Mouse (Mus musculus) forebrain, embryonic 14.5 days (tissue): Measurements from ENCODE around the gene Sh3pxd2b. TPM values are rescaled to one million over a fixed set of nuclear protein-coding genes. Genes with fewer than 3 reads are reported as not detected.

Source experiments
- ATAC-seq: fragments of 200-750 bp; cut with Nextera tagmentation; 2 replicates; pipeline ENCODE4 v1.8.0; 2017; ENCODE audit warnings: mild to moderate bottlenecking, moderate library complexity
- DNase-seq: peaks from one replicate; pipeline ENCODE4 v3.0.0-alpha.2; 2015; ENCODE audit warnings: low spot score
- H3K27ac ChIP-seq: fragments of 300-500 bp; sonication (generic); 2 replicates; pipeline ENCODE4 v1.5.1; 2014; ENCODE audit warnings: low read depth, mild to moderate bottlenecking, control low read depth, low read length, moderate library complexity
- H3K27me3 ChIP-seq: fragments of 300-500 bp; sonication (generic); replicated peaks from 2 replicates; pipeline ENCODE4 v1.6.1; 2014; ENCODE audit warnings: low read length, control low read depth, mixed read lengths; ENCODE audit not compliant: control insufficient read depth, insufficient read depth
- H3K36me3 ChIP-seq: fragments of 300-500 bp; sonication (generic); 2 replicates; pipeline ENCODE4 v1.6.1; 2014; ENCODE audit warnings: low read length, control low read depth; ENCODE audit not compliant: control insufficient read depth, insufficient read depth
- H3K4me1 ChIP-seq: fragments of 300-500 bp; sonication (generic); 2 replicates; pipeline ENCODE4 v1.6.1; 2014; ENCODE audit warnings: antibody characterized with exemption, low read length, control low read depth; ENCODE audit not compliant: control insufficient read depth, insufficient read depth
- H3K4me2 ChIP-seq: fragments of 300-500 bp; sonication (generic); 2 replicates; pipeline ENCODE4 v1.6.1; 2014; ENCODE audit warnings: mild to moderate bottlenecking, control low read depth, low read length
- H3K4me3 ChIP-seq: fragments of 300-500 bp; sonication (generic); 2 replicates; pipeline ENCODE4 v1.5.1; 2014; ENCODE audit warnings: low read depth, low read length, control low read depth
- H3K9ac ChIP-seq: fragments of 300-500 bp; sonication (generic); 2 replicates; pipeline ENCODE4 v1.6.1; 2014; ENCODE audit warnings: mild to moderate bottlenecking, low read length, control low read depth, moderate library complexity
- H3K9me3 ChIP-seq: fragments of 300-500 bp; sonication (generic); replicated peaks from 2 replicates; pipeline ENCODE4 v1.6.1; 2016; ENCODE audit warnings: low read length, control low read depth, mixed read lengths; ENCODE audit not compliant: control insufficient read depth
- WGBS: fragments of 180-500 bp; shearing (Covaris S2); extraction: QIAGEN DNeasy Blood & Tissue Kit; methylation state at CpG from one replicate; pipeline ENCODE4 v1.1.7; 2014; 5-methylcytosine and 5-hydroxymethylcytosine counted together
- polyA plus RNA-seq: library from polyadenylated mRNA; unstranded; fragments of >200 nt; fragmentation: Nextera tagmentation; extraction: Ambion mirVana; gene quantifications from 2 replicates; pipeline ENCODE4 v1.2.1, GENCODE M21; 2014

Sh3pxd2b gene
- polyA plus RNA-seq, 1 experiment from 2014 or later = 13.4 TPM

DNA sequence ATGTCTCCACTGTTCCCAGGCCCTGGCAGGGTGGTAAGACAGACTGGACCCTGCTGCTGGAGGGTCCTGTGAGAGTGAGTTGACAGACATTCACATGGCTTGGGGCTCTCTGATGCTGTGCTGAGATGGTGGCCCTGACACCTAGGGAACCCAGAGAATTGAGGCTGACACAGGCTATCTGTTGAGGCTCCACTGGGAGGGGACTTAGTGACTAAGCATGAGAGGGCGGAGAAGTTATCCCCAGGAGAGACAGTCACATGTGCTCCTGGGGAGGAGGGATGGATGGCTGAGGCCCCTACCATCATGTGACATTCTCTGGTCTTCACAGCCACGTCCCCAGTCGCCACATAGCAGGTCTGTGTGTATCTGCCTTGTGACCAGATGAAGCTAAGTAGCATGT, 15.6 kb downstream of the Sh3pxd2b start:
- no peak overlapping the region for H3K4me2 ChIP-seq
- H3K4me3 ChIP-seq = no peak overlapping the region
- H3K9me3 ChIP-seq = no peaks in the 10 kb centered on the region
- 67% methylated on average over 3 of the region's 3 CpGs for WGBS
- peaks cover 15% of the 10 kb centered on the region for H3K4me1 ChIP-seq
- no peaks in the 10 kb centered on the region for H3K27me3 ChIP-seq
- peak overlapping the region; percentile 17; the same call in 1 of the 2 replicates for H3K9ac ChIP-seq
- H3K36me3 ChIP-seq = 0 out of 2 replicates have a peak, but pooled peaks cover 4% of the 10 kb centered on the region
- H3K27ac ChIP-seq = peak overlapping the region; percentile 68; the same call in 1 of the 2 replicates
- ATAC-seq (peak; percentile 21; the same call in 1 of the 2 replicates), DNase-seq (no peak)

- no peak overlapping the region for H3K4me2 ChIP-seq
- H3K4me1 ChIP-seq = peaks cover 15% of the 10 kb centered on the region
- peak overlapping the region; percentile 68; the same call in 1 of the 2 replicates for H3K27ac ChIP-seq
- peak overlapping the region; percentile 17; the same call in 1 of the 2 replicates for H3K9ac ChIP-seq
- H3K4me3 ChIP-seq = no peak overlapping the region
- DNase-seq (peak; percentile 84), ATAC-seq (peak; percentile 81)
- no peaks in the 10 kb centered on the region for H3K27me3 ChIP-seq
- 0 out of 2 replicates have a peak, but pooled peaks cover 4% of the 10 kb centered on the region for H3K36me3 ChIP-seq
- 30% methylated on average over 3 of the region's 3 CpGs for WGBS
- no peaks in the 10 kb centered on the region for H3K9me3 ChIP-seq
Observed at GRCm38 (mm10) chr11:32363610-32364220, 16.1 kb downstream of the Sh3pxd2b start.

- WGBS = 87% methylated on average over 7 of the region's 7 CpGs
- 0 out of 2 replicates have a peak, but pooled peaks cover 4% of the 10 kb centered on the region for H3K36me3 ChIP-seq
- H3K9me3 ChIP-seq = no peaks in the 10 kb centered on the region
- ATAC-seq = no peak
- H3K27ac ChIP-seq = no peak overlapping the region
- H3K4me1 ChIP-seq = peaks cover 15% of the 10 kb centered on the region
- no peak overlapping the region for H3K9ac ChIP-seq
- no peaks in the 10 kb centered on the region for H3K27me3 ChIP-seq
- no peak for DNase-seq
- H3K4me2 ChIP-seq = no peak overlapping the region
- no peak overlapping the region for H3K4me3 ChIP-seq
Observed at GRCm38 (mm10) chr11:32364375-32364774, 16.8 kb downstream of the Sh3pxd2b start.

GRCm38 (mm10) chr11:32365498-32365897, 17.9 kb downstream of the Sh3pxd2b start:
- peaks cover 15% of the 10 kb centered on the region for H3K4me1 ChIP-seq
- no peak overlapping the region for H3K27ac ChIP-seq
- no peak overlapping the region for H3K4me2 ChIP-seq
- ATAC-seq (no peak), DNase-seq (no peak)
- H3K9ac ChIP-seq = no peak overlapping the region
- no peaks in the 10 kb centered on the region for H3K9me3 ChIP-seq
- 0 out of 2 replicates have a peak, but pooled peaks cover 4% of the 10 kb centered on the region for H3K36me3 ChIP-seq
- WGBS = 90% methylated on average over 4 of the region's 4 CpGs
- H3K27me3 ChIP-seq = no peaks in the 10 kb centered on the region
- H3K4me3 ChIP-seq = no peak overlapping the region

- Histone ChIP-seq H3K27me3 (no peaks in the 10 kb centered on the region), H3K4me1 (peaks cover 15% of the 10 kb centered on the region), H3K4me2 (no peak overlapping the region), H3K4me3 (no peak overlapping the region), H3K9me3 (no peaks in the 10 kb centered on the region), H3K27ac (no peak overlapping the region), H3K36me3 (peaks cover 8% of the 10 kb centered on the region), H3K9ac (no peak overlapping the region)
- ATAC-seq = no peak
- DNase-seq = no peak
- WGBS = 88% methylated on average over 2 of the region's 2 CpGs
Observed at GRCm38 (mm10) chr11:32367056-32367455, 19.4 kb downstream of the Sh3pxd2b start.

DNA sequence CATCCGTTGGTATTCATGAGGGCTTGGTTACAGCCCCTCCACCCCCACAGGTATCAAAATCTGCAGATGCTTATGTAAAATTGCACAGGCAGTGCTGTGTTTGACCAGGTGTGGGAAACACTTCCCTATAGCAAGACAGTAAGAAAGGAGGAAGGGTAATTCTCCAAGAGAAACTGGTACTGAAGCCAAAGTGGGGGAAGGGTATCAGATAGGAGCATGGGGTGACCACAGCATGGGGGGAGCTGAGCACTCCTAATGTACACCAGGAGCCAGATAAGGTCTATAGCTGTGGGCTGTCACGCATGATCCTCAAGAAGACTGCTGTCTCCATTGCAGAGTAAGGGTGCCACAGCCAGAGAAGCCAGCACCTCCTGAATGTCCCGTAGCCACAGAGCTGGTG, 21.4 kb downstream of the Sh3pxd2b start:
- H3K27ac ChIP-seq = no peak overlapping the region
- H3K4me3 ChIP-seq = no peak overlapping the region
- H3K36me3 ChIP-seq = peaks cover 15% of the 10 kb centered on the region
- H3K9me3 ChIP-seq = no peaks in the 10 kb centered on the region
- ATAC-seq (no peak), DNase-seq (no peak)
- no peak overlapping the region for H3K4me2 ChIP-seq
- H3K27me3 ChIP-seq = no peaks in the 10 kb centered on the region
- no peak overlapping the region for H3K9ac ChIP-seq
- peaks cover 7% of the 10 kb centered on the region for H3K4me1 ChIP-seq
- WGBS = 98% methylated on average over 3 of the region's 3 CpGs

- no peak overlapping the region for H3K4me3 ChIP-seq
- H3K9ac ChIP-seq = no peak overlapping the region
- DNase-seq (peak; percentile 30), ATAC-seq (no peak)
- peaks cover 12% of the 10 kb centered on the region for H3K4me1 ChIP-seq
- no peaks in the 10 kb centered on the region for H3K27me3 ChIP-seq
- no peaks in the 10 kb centered on the region for H3K9me3 ChIP-seq
- H3K27ac ChIP-seq = no peak overlapping the region
- no peak overlapping the region for H3K4me2 ChIP-seq
- peaks cover 26% of the 10 kb centered on the region for H3K36me3 ChIP-seq
- 38% methylated on average over 1 of the region's 1 CpGs for WGBS
Observed at GRCm38 (mm10) chr11:32370881-32371280, 23.3 kb downstream of the Sh3pxd2b start.

DNA sequence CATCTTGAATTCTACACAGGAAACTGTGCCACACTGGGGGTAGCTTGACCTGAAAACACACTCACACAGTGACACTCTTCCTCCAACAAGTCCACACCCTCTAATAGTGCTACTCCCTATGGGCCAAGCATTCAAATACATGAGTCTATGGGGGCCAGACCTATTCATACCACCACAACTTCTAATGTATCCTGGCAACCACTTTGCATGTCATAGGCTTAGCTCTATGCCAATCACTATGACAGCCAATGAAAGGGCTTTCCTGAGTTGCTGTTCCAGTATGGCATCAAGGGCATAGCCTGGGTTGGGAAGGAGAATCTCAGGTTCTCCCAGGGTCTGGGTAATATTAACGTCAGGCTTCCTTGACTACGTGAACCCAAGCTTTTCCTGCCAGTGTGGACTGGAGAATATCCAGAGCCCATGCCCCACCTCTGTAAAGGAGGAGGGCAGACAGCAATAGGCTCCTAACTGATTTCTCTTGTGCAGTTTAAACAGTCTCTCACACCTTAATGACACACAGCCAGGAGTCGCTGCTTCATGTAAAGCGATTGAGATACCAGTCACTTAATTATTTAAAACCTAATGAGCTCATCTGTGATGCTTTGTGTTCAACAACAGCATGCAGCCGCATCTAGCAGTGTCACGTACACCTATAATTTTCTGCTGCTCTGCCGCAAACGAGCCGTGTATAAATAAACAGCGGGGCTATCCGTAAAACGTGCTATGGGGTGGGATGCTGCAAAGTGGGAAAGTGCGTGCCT, 25.8 kb downstream of the Sh3pxd2b start:
- no peak overlapping the region for H3K27ac ChIP-seq
- H3K36me3 ChIP-seq = peaks cover 40% of the 10 kb centered on the region
- ATAC-seq = peak; percentile 57; the same call in 1 of the 2 replicates
- no peak overlapping the region for H3K9ac ChIP-seq
- peaks cover 12% of the 10 kb centered on the region for H3K4me1 ChIP-seq
- H3K27me3 ChIP-seq = no peaks in the 10 kb centered on the region
- 37% methylated on average over 13 of the region's 13 CpGs for WGBS
- no peaks in the 10 kb centered on the region for H3K9me3 ChIP-seq
- H3K4me2 ChIP-seq = no peak overlapping the region
- no peak overlapping the region for H3K4me3 ChIP-seq
- DNase-seq = peak; percentile 49
